Mouse (Mus musculus): ENCODE measurements around the gene Gm9918. TPM values are rescaled to one million over a fixed set of nuclear protein-coding genes. Genes with fewer than 3 reads are reported as not detected.

Gene Gm9918
- polyA plus RNA-seq, 1 experiment from 2014 or later = not detected

GRCm38 (mm10) chr15:102238543-102239259 is 31.7 kb upstream of the Gm9918 start:
- whole genome bisulfite sequencing (ENCODE audit: insufficient replicate concordance) = 72% methylated on average over 14 of the region's 14 CpGs
- Histone ChIP-seq H3K4me3 (replicated peaks) (no peak overlapping the region), H3K36me3 (replicated peaks) (no peaks in the 10 kb centered on the region), H3K9ac (no peak overlapping the region), H3K27me3 (peaks cover 51% of the 10 kb centered on the region), H3K4me2 (no peak overlapping the region), H3K27ac (replicated peaks) (no peak overlapping the region), H3K9me3 (replicated peaks) (no peaks in the 10 kb centered on the region), H3K4me1 (replicated peaks) (peaks cover 37% of the 10 kb centered on the region)
- ATAC-seq (ENCODE audit: insufficient read depth) = no peak

- ATAC-seq (ENCODE audit: insufficient read depth) = no peak
- Histone ChIP-seq H3K4me3 (replicated peaks) (no peak overlapping the region), H3K27me3 (peaks cover 56% of the 10 kb centered on the region), H3K9me3 (replicated peaks) (no peaks in the 10 kb centered on the region), H3K27ac (replicated peaks) (no peak overlapping the region), H3K36me3 (replicated peaks) (no peaks in the 10 kb centered on the region), H3K9ac (no peak overlapping the region), H3K4me1 (replicated peaks) (peaks cover 32% of the 10 kb centered on the region), H3K4me2 (no peak overlapping the region)
- 10% methylated on average over 9 of the region's 9 CpGs for WGBS (ENCODE audit: insufficient replicate concordance)
Observed at GRCm38 (mm10) chr15:102239260-102239590, 31.1 kb upstream of the Gm9918 start.

GRCm38 (mm10) chr15:102239851-102240250 is 30.5 kb upstream of the Gm9918 start:
- H3K4me1 ChIP-seq (replicated peaks) = peaks cover 31% of the 10 kb centered on the region
- WGBS (ENCODE audit: insufficient replicate concordance) = 54% methylated on average over 11 of the region's 11 CpGs
- H3K27ac ChIP-seq (replicated peaks) = no peak overlapping the region
- peaks cover 63% of the 10 kb centered on the region for H3K27me3 ChIP-seq
- no peak overlapping the region for H3K9ac ChIP-seq
- no peaks in the 10 kb centered on the region for H3K36me3 ChIP-seq (replicated peaks)
- no peaks in the 10 kb centered on the region for H3K9me3 ChIP-seq (replicated peaks)
- ATAC-seq (ENCODE audit: insufficient read depth) = no peak
- no peak overlapping the region for H3K4me2 ChIP-seq
- no peak overlapping the region for H3K4me3 ChIP-seq (replicated peaks)

- Histone ChIP-seq H3K4me3 (replicated peaks) (no peak overlapping the region), H3K27ac (replicated peaks) (no peak overlapping the region), H3K9me3 (replicated peaks) (no peaks in the 10 kb centered on the region), H3K4me2 (no peak overlapping the region), H3K27me3 (peaks cover 70% of the 10 kb centered on the region), H3K4me1 (replicated peaks) (peaks cover 31% of the 10 kb centered on the region), H3K9ac (no peak overlapping the region), H3K36me3 (replicated peaks) (no peaks in the 10 kb centered on the region)
- WGBS (ENCODE audit: insufficient replicate concordance) = 66% methylated on average over 4 of the region's 4 CpGs
- ATAC-seq (ENCODE audit: insufficient read depth) = peak; percentile 17; the same call in 1 of the 2 replicates
Observed at GRCm38 (mm10) chr15:102240607-102241006, 29.8 kb upstream of the Gm9918 start.

GRCm38 (mm10) chr15:102242404-102243228 is 27.7 kb upstream of the Gm9918 start:
- 51% methylated on average over 12 of the region's 12 CpGs for WGBS (ENCODE audit: insufficient replicate concordance)
- H3K9me3 ChIP-seq (replicated peaks) = no peaks in the 10 kb centered on the region
- H3K27me3 ChIP-seq = peaks cover 85% of the 10 kb centered on the region
- peak overlapping the region; percentile 40 for H3K4me2 ChIP-seq
- H3K4me1 ChIP-seq (replicated peaks) = peaks cover 43% of the 10 kb centered on the region
- H3K36me3 ChIP-seq (replicated peaks) = no peaks in the 10 kb centered on the region
- no peak for ATAC-seq (ENCODE audit: insufficient read depth)
- no peak overlapping the region for H3K9ac ChIP-seq
- H3K27ac ChIP-seq (replicated peaks) = no peak overlapping the region; the same call in 1 of the 2 replicates
- H3K4me3 ChIP-seq (replicated peaks) = no peak overlapping the region

GRCm38 (mm10) chr15:102243229-102244190 is 26.9 kb upstream of the Gm9918 start:
- Histone ChIP-seq H3K27me3 (peaks cover 94% of the 10 kb centered on the region), H3K4me3 (replicated peaks) (no peak overlapping the region; the same call in 1 of the 2 replicates), H3K36me3 (replicated peaks) (no peaks in the 10 kb centered on the region), H3K9ac (peak overlapping the region; percentile 21; the same call in 1 of the 2 replicates), H3K27ac (replicated peaks) (peak overlapping the region; percentile 60), H3K9me3 (replicated peaks) (no peaks in the 10 kb centered on the region), H3K4me1 (replicated peaks) (peaks cover 46% of the 10 kb centered on the region), H3K4me2 (peak overlapping the region; percentile 40)
- WGBS (ENCODE audit: insufficient replicate concordance) = 13% methylated on average over 22 of the region's 22 CpGs
- no peak for ATAC-seq (ENCODE audit: insufficient read depth)

- peaks cover 48% of the 10 kb centered on the region for H3K4me1 ChIP-seq (replicated peaks)
- no peak overlapping the region for H3K9ac ChIP-seq
- H3K4me3 ChIP-seq (replicated peaks) = peak overlapping the region; percentile 56
- H3K36me3 ChIP-seq (replicated peaks) = no peaks in the 10 kb centered on the region
- H3K27ac ChIP-seq (replicated peaks) = 0 out of 2 replicates have a peak overlapping the region, but pooled peaks have one; percentile 60
- H3K9me3 ChIP-seq (replicated peaks) = no peaks in the 10 kb centered on the region
- peak overlapping the region; percentile 74 for H3K4me2 ChIP-seq
- peaks cover 94% of the 10 kb centered on the region for H3K27me3 ChIP-seq
- 39% methylated on average over 19 of the region's 19 CpGs for WGBS (ENCODE audit: insufficient replicate concordance)
- no peak for ATAC-seq (ENCODE audit: insufficient read depth)
Observed at GRCm38 (mm10) chr15:102244306-102245191, 25.8 kb upstream of the Gm9918 start.

GRCm38 (mm10) chr15:102245461-102245881 is 24.9 kb upstream of the Gm9918 start:
- Histone ChIP-seq H3K9ac (peak overlapping the region; percentile 33; the same call in 1 of the 2 replicates), H3K4me1 (replicated peaks) (peaks cover 48% of the 10 kb centered on the region), H3K9me3 (replicated peaks) (no peaks in the 10 kb centered on the region), H3K27ac (replicated peaks) (peak overlapping the region; percentile 80), H3K36me3 (replicated peaks) (no peaks in the 10 kb centered on the region), H3K4me3 (replicated peaks) (peak overlapping the region; percentile 56), H3K27me3 (peaks cover 97% of the 10 kb centered on the region), H3K4me2 (peak overlapping the region; percentile 74)
- ATAC-seq (ENCODE audit: insufficient read depth) = no peak
- 19% methylated on average over 14 of the region's 14 CpGs for WGBS (ENCODE audit: insufficient replicate concordance)

GRCm38 (mm10) chr15:102245891-102246741 is 24.2 kb upstream of the Gm9918 start:
- ATAC-seq (ENCODE audit: insufficient read depth) = peak; percentile 53
- H3K4me1 ChIP-seq (replicated peaks) = peaks cover 48% of the 10 kb centered on the region
- H3K27ac ChIP-seq (replicated peaks) = peak overlapping the region; percentile 80
- no peaks in the 10 kb centered on the region for H3K36me3 ChIP-seq (replicated peaks)
- H3K27me3 ChIP-seq = peaks cover 97% of the 10 kb centered on the region
- peak overlapping the region; percentile 56 for H3K4me3 ChIP-seq (replicated peaks)
- H3K9me3 ChIP-seq (replicated peaks) = no peaks in the 10 kb centered on the region
- under 1% methylated on average over 38 of the region's 44 CpGs for WGBS (ENCODE audit: insufficient replicate concordance)
- peak overlapping the region; percentile 74 for H3K4me2 ChIP-seq
- H3K9ac ChIP-seq = peak overlapping the region; percentile 33; the same call in 1 of the 2 replicates
